Mouse (Mus musculus) hindbrain, embryonic 11.5 days (tissue): ENCODE results near the gene Chid1. TPM values are rescaled to one million over a fixed set of nuclear protein-coding genes. Genes with fewer than 3 reads are reported as not detected.

ENCODE experiments used
- ATAC-seq: fragments of 200-750 bp; cut with Nextera tagmentation; 2 replicates; pipeline ENCODE4 v1.8.0; 2017; ENCODE audit warnings: mild to moderate bottlenecking, moderate TSS enrichment, moderate library complexity; ENCODE audit not compliant: low FRiP score
- DNase-seq: peaks from one replicate; pipeline ENCODE4 v3.0.0-alpha.2; 2015; ENCODE audit warnings: low spot score
- H3K27ac ChIP-seq: fragments of 300-500 bp; sonication (generic); 2 replicates; pipeline ENCODE4 v1.5.1; 2014; ENCODE audit warnings: mild to moderate bottlenecking, low read depth, low read length
- H3K27me3 ChIP-seq: fragments of 300-500 bp; sonication (generic); 2 replicates; pipeline ENCODE4 v1.6.1; 2014; ENCODE audit warnings: mild to moderate bottlenecking, low read length, moderate library complexity, mixed read lengths; ENCODE audit not compliant: control insufficient read depth, insufficient read depth
- H3K36me3 ChIP-seq: fragments of 300-500 bp; sonication (generic); 2 replicates; pipeline ENCODE4 v1.6.1; 2014; ENCODE audit warnings: mild to moderate bottlenecking, low read length, moderate library complexity, mixed read lengths; ENCODE audit not compliant: control insufficient read depth, insufficient read depth
- H3K4me1 ChIP-seq: fragments of 300-500 bp; sonication (generic); replicated peaks from 2 replicates; pipeline ENCODE4 v1.6.1; 2014; ENCODE audit warnings: low read length, mixed read lengths; ENCODE audit not compliant: control insufficient read depth, insufficient read depth
- H3K4me2 ChIP-seq: fragments of 300-500 bp; sonication (generic); replicated peaks from 2 replicates; pipeline ENCODE4 v1.6.1; 2014; ENCODE audit warnings: mild to moderate bottlenecking, low read depth, low read length
- H3K4me3 ChIP-seq: fragments of 300-500 bp; sonication (generic); 2 replicates; pipeline ENCODE4 v1.5.1; 2014; ENCODE audit warnings: low read depth, low read length
- H3K9ac ChIP-seq: fragments of 300-500 bp; sonication (generic); 2 replicates; pipeline ENCODE4 v1.6.1; 2014; ENCODE audit warnings: low read depth, low read length
- H3K9me3 ChIP-seq: fragments of 300-500 bp; sonication (generic); 2 replicates; pipeline ENCODE4 v1.6.1; 2016; ENCODE audit warnings: low read length; ENCODE audit not compliant: control insufficient read depth
- WGBS: fragments of 180-500 bp; shearing (Covaris S2); extraction: QIAGEN DNeasy Blood & Tissue Kit; methylation state at CpG from one replicate; pipeline ENCODE4 v1.1.7; 2014; 5-methylcytosine and 5-hydroxymethylcytosine counted together
- polyA plus RNA-seq: library from polyadenylated mRNA; unstranded; fragments of >200 nt; fragmentation: Nextera tagmentation; extraction: Ambion mirVana; gene quantifications from 2 replicates; pipeline ENCODE4 v1.2.1, GENCODE M21; 2014

Chid1 gene
- polyA plus RNA-seq, 1 experiment from 2014 or later: 24.1 TPM

DNA sequence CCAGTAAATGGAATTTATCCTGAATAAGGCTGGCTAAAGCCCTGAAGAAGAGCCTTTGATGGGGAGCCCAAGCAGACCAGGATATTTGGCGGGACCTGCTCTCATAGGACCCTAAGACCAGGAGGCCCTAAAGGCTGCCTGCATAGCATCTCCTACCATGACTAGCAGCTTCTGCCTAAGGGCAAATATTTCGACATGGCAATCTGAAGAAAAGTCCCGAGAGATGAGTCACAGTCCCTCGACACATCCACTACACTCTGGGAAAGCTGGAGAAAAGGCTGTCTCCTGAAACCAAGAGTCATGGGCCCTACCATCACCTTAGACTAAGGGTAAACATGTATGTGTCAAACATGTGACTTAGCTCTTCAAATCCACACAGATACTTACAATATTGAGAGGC is 15.4 kb downstream of the Chid1 start:
- no peaks in the 10 kb centered on the region; the same call in 1 of the 2 replicates for H3K27me3 ChIP-seq
- no peaks in the 10 kb centered on the region for H3K9me3 ChIP-seq
- WGBS: 84% methylated on average over 4 of the region's 4 CpGs
- ATAC-seq (no peak), DNase-seq (no peak)
- H3K4me3 ChIP-seq: no peak overlapping the region
- no peak overlapping the region for H3K27ac ChIP-seq
- no peak overlapping the region for H3K9ac ChIP-seq
- no peaks in the 10 kb centered on the region for H3K4me1 ChIP-seq
- H3K4me2 ChIP-seq: no peak overlapping the region
- no peaks in the 10 kb centered on the region for H3K36me3 ChIP-seq

DNA sequence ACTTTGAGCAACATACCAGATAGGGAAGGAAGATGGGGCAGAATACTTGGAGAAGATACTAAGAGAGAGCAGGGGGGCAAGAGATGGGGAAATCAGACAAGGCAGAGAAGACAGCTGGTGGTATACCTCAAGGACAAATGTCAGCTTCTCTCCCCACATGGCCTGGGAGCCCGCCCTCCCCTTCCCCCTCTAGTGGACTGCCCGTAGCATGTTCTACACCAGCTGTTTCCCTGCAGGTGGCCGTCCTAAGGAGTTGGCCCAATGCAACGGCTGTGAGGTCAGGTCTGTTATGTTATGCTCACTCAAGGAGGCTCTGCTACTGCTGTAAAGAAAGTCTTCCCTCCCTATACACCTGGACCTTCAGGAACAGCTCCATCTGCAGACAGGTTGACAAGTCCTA is 16.6 kb downstream of the Chid1 start:
- WGBS: 54% methylated on average over 4 of the region's 4 CpGs

DNA sequence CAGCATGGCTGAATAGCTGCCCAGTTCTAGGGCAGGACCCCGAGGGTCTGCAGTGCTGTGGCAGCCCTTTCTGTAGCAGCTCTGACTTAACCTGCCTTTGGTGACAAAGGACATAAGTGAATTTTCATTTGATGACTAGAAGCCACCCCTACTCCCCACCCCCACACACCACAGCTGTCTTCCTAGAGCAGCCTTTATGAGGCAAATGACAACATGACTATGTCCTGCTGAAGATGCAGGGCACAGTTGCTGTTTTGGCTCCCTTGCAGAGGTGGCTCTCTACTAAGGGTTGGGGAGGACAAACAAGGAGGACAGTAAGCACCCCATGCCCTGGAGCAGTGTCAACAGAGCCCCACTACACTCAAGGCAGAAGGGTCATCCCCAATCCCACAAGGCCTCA is 19.9 kb downstream of the Chid1 start:
- Histone ChIP-seq H3K9ac (no peak overlapping the region), H3K27me3 (no peaks in the 10 kb centered on the region), H3K27ac (no peak overlapping the region), H3K9me3 (no peaks in the 10 kb centered on the region), H3K4me3 (no peak overlapping the region), H3K4me2 (no peak overlapping the region), H3K36me3 (no peaks in the 10 kb centered on the region), H3K4me1 (no peaks in the 10 kb centered on the region)
- ATAC-seq (no peak), DNase-seq (no peak)
- 57% methylated on average over 1 of the region's 1 CpGs for WGBS

More for the DNA sequence above, 16.6 kb downstream of the Chid1 start:
- no peak overlapping the region for H3K4me3 ChIP-seq
- H3K27me3 ChIP-seq: no peaks in the 10 kb centered on the region; the same call in 1 of the 2 replicates
- no peak overlapping the region for H3K4me2 ChIP-seq
- no peak overlapping the region for H3K27ac ChIP-seq
- H3K36me3 ChIP-seq: no peaks in the 10 kb centered on the region
- no peak overlapping the region for H3K9ac ChIP-seq
- ATAC-seq (no peak), DNase-seq (no peak)
- no peaks in the 10 kb centered on the region for H3K4me1 ChIP-seq
- H3K9me3 ChIP-seq: no peaks in the 10 kb centered on the region

- Histone ChIP-seq H3K4me3 (no peak overlapping the region), H3K4me2 (no peak overlapping the region), H3K27ac (no peak overlapping the region), H3K9me3 (no peaks in the 10 kb centered on the region), H3K9ac (no peak overlapping the region), H3K4me1 (no peaks in the 10 kb centered on the region), H3K36me3 (no peaks in the 10 kb centered on the region), H3K27me3 (no peaks in the 10 kb centered on the region)
- DNase-seq (no peak), ATAC-seq (no peak)
- WGBS: 83% methylated on average over 3 of the region's 3 CpGs
Measured at GRCm38 (mm10) chr7:141518926-141519325, 20.7 kb downstream of the Chid1 start.

GRCm38 (mm10) chr7:141518296-141518695 is 21.4 kb downstream of the Chid1 start:
- Histone ChIP-seq H3K4me1 (no peaks in the 10 kb centered on the region), H3K36me3 (no peaks in the 10 kb centered on the region), H3K4me3 (no peak overlapping the region), H3K9ac (no peak overlapping the region), H3K27ac (no peak overlapping the region), H3K4me2 (no peak overlapping the region), H3K27me3 (no peaks in the 10 kb centered on the region), H3K9me3 (no peaks in the 10 kb centered on the region)
- WGBS: 84% methylated on average over 5 of the region's 5 CpGs
- ATAC-seq (no peak), DNase-seq (no peak)

DNA sequence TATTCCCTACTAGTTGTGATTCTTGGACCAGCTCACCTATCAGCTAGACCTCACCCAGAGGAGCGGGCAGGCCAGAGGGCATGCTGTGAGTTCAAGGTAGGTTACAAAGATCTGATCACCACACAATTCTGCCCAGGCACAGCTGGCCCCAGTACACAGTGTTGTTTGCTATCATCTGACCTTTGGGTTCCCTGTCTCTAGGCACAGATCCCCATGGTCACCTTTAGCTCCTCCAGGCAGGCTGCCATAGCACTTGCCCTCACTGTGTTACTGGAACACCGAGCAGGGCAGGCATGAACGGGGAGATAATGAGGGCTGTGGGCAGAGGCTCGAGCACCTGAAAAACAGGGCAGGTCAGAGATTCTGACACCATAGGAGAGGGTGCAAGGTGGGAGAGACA is 22.0 kb downstream of the Chid1 start:
- Histone ChIP-seq H3K4me3 (no peak overlapping the region), H3K4me2 (no peak overlapping the region), H3K9ac (no peak overlapping the region), H3K4me1 (no peaks in the 10 kb centered on the region), H3K36me3 (no peaks in the 10 kb centered on the region), H3K27ac (no peak overlapping the region), H3K27me3 (no peaks in the 10 kb centered on the region), H3K9me3 (no peaks in the 10 kb centered on the region)
- DNase-seq (no peak), ATAC-seq (no peak)
- 87% methylated on average over 4 of the region's 4 CpGs for WGBS

- Histone ChIP-seq H3K4me3 (no peak overlapping the region), H3K9ac (no peak overlapping the region), H3K4me2 (no peak overlapping the region), H3K9me3 (no peaks in the 10 kb centered on the region), H3K27me3 (no peaks in the 10 kb centered on the region), H3K4me1 (no peaks in the 10 kb centered on the region), H3K36me3 (no peaks in the 10 kb centered on the region), H3K27ac (no peak overlapping the region)
- 61% methylated on average over 8 of the region's 8 CpGs for WGBS
- no peak for ATAC-seq
- DNase-seq: no peak
Measured at GRCm38 (mm10) chr7:141510681-141511191, 28.9 kb downstream of the Chid1 start.

GRCm38 (mm10) chr7:141510196-141510595 is 29.5 kb downstream of the Chid1 start:
- WGBS: 94% methylated on average over 5 of the region's 5 CpGs
- H3K4me2 ChIP-seq: no peak overlapping the region
- H3K4me1 ChIP-seq: no peaks in the 10 kb centered on the region

GRCm38 (mm10) chr7:141508160-141508559 is 31.5 kb downstream of the Chid1 start:
- H3K27ac ChIP-seq: peak overlapping the region; percentile 31; the same call in 1 of the 2 replicates
- H3K9ac ChIP-seq: no peak overlapping the region
- no peaks in the 10 kb centered on the region for H3K36me3 ChIP-seq
- DNase-seq (no peak), ATAC-seq (no peak; the same call in 1 of the 2 replicates)
- H3K4me1 ChIP-seq: no peaks in the 10 kb centered on the region
- no peaks in the 10 kb centered on the region for H3K27me3 ChIP-seq
- H3K4me2 ChIP-seq: no peak overlapping the region
- no peaks in the 10 kb centered on the region for H3K9me3 ChIP-seq
- H3K4me3 ChIP-seq: no peak overlapping the region

More at GRCm38 (mm10) chr7:141510196-141510595, 29.5 kb downstream of the Chid1 start:
- DNase-seq (no peak), ATAC-seq (no peak)
- Histone ChIP-seq H3K9ac (no peak overlapping the region), H3K9me3 (no peaks in the 10 kb centered on the region), H3K4me3 (no peak overlapping the region), H3K27me3 (no peaks in the 10 kb centered on the region), H3K27ac (no peak overlapping the region), H3K36me3 (no peaks in the 10 kb centered on the region)
